Mouse (Mus musculus) lung, embryonic 15.5 days (tissue): Measurements from ENCODE around the gene Ccdc170. TPM values are rescaled to one million over a fixed set of nuclear protein-coding genes. Genes with fewer than 3 reads are reported as not detected.
"Not testable (repeated sequence)": the region's sequence is repeated elsewhere in the genome, so short reads cannot be mapped to it uniquely, and the experiment has no call there.

Experiments
- ATAC-seq: fragments of 200-750 bp; cut with Nextera tagmentation; 2 replicates; pipeline ENCODE4 v1.8.0; 2017; ENCODE audit warnings: moderate number of reproducible peaks, borderline replicate concordance; ENCODE audit not compliant: low FRiP score, low TSS enrichment; ENCODE audit errors: extremely low read depth
- H3K27ac ChIP-seq: fragments of 300-500 bp; sonication (generic); 2 replicates; pipeline ENCODE4 v1.5.1; 2015; ENCODE audit warnings: moderate library complexity, mild to moderate bottlenecking, inconsistent platforms
- H3K27me3 ChIP-seq: fragments of 300-500 bp; sonication (generic); 2 replicates; pipeline ENCODE4 v1.6.1; 2015; ENCODE audit warnings: inconsistent platforms
- H3K36me3 ChIP-seq: fragments of 300-500 bp; sonication (generic); 2 replicates; pipeline ENCODE4 v1.6.1; 2015; ENCODE audit warnings: inconsistent platforms
- H3K4me1 ChIP-seq: fragments of 300-500 bp; sonication (generic); 2 replicates; pipeline ENCODE4 v1.6.1; 2015; ENCODE audit warnings: inconsistent platforms
- H3K4me2 ChIP-seq: fragments of 300-500 bp; sonication (generic); 2 replicates; pipeline ENCODE4 v1.6.1; 2015; ENCODE audit warnings: inconsistent platforms, mild to moderate bottlenecking, moderate library complexity
- H3K4me3 ChIP-seq: fragments of 300-500 bp; sonication (generic); 2 replicates; pipeline ENCODE4 v1.5.1; 2015; ENCODE audit warnings: mild to moderate bottlenecking, inconsistent platforms
- H3K9ac ChIP-seq: fragments of 300-500 bp; sonication (generic); 2 replicates; pipeline ENCODE4 v1.6.1; 2015; ENCODE audit warnings: inconsistent platforms
- H3K9me3 ChIP-seq: fragments of 300-500 bp; sonication (generic); 2 replicates; pipeline ENCODE4 v1.6.1; 2016; ENCODE audit warnings: inconsistent platforms
- WGBS: fragments of 180-500 bp; shearing (Covaris S2); methylation state at CpG from one replicate; pipeline ENCODE4 v1.1.7; 2015; 5-methylcytosine and 5-hydroxymethylcytosine counted together
- polyA plus RNA-seq: library from polyadenylated mRNA; unstranded; fragments of >200 nt; fragmentation: Nextera tagmentation; extraction: Ambion mirVana; gene quantifications from 2 replicates; pipeline ENCODE4 v1.2.1, GENCODE M21; 2015

The Ccdc170 gene
- polyA plus RNA-seq = 0.24 and 0.39 TPM in 2 replicates

DNA sequence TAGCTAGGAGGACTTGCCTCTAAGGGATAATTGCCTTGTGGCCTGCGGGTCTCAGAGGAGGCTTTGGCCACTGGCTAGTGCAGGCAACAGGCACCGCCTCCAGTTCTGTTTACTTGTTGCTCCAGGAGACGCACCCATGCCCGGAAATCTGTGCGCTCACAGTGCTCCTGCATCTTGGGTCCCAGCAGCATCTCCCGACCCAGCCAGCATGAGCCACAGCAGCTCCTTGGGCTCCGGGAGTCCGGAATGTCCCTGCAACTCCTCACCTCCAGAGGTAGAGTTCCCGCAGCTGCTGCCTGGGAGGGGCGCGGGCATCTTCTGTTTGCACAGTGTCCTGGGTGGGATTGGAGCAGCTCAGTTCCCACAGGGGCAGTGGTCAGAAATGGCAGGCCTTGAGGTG lies at the start of gene Ccdc170:
Gene Ccdc170, plus strand, starts transcription at position 148 of the 400 bp plus-strand sequence.
- no peaks in the 10 kb centered on the region for H3K9me3 ChIP-seq
- no peak within 1 kb of the TSS for H3K9ac ChIP-seq
- 0 out of 2 replicates have a peak, but pooled peaks cover 9% of the 10 kb centered on the region for H3K4me1 ChIP-seq
- no peak within 1 kb of the TSS for H3K4me3 ChIP-seq
- no peak within 1 kb of the TSS for H3K4me2 ChIP-seq
- H3K36me3 ChIP-seq = no peaks in the 10 kb centered on the region
- no peak within 1 kb of the TSS for H3K27ac ChIP-seq
- whole genome bisulfite sequencing = 47% methylated on average over 11 of the region's 11 CpGs
- ATAC-seq = no peak
- no peaks in the 10 kb centered on the region for H3K27me3 ChIP-seq

DNA sequence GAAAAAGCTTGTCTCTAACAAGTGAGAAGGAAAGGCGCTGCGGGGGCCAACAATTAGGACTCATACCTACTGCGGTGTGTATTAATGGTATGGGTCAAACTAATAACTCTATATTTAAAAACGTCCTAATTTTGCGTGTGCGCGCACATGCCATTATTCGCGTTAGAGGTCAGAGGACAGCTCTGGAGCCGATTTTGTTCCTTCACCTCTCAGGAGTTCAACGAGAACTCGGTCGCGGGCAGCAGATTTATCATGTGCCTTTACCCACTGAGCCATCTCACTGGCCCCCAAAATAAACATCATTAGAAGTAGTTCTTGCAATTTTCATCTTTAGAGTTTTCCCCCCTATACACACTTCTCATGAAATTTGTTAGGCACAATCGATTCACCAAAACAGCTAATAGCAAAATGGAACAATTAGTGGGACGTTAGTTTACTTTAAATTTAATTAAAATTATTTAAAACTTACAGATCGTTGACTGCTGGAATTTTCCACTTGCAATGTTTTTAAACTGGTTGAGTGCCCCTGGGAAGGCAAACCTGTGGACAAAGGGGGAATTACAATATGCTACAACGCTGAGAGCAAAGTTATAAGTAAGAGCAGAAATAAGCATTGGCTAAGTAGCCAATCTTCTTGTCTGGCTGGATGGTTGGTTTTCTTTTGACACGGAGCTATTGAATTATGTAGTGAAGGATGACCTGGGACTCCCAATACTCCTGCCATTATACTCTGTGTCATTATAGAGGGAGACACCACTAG lies 49.1 kb upstream of the Ccdc170 start:
- H3K4me2 ChIP-seq = peak overlapping the region; percentile 68
- H3K9me3 ChIP-seq = no peaks in the 10 kb centered on the region
- H3K27ac ChIP-seq = peak overlapping the region; percentile 83
- H3K4me3 ChIP-seq = peak overlapping the region; percentile 62
- no peaks in the 10 kb centered on the region for H3K27me3 ChIP-seq
- peaks cover 5% of the 10 kb centered on the region; the same call in 1 of the 2 replicates for H3K36me3 ChIP-seq
- ATAC-seq = no peak; the same call in 1 of the 2 replicates
- H3K4me1 ChIP-seq = peaks cover 20% of the 10 kb centered on the region
- peak overlapping the region; percentile 62 for H3K9ac ChIP-seq
- 6% methylated on average over 19 of the region's 19 CpGs for WGBS

DNA sequence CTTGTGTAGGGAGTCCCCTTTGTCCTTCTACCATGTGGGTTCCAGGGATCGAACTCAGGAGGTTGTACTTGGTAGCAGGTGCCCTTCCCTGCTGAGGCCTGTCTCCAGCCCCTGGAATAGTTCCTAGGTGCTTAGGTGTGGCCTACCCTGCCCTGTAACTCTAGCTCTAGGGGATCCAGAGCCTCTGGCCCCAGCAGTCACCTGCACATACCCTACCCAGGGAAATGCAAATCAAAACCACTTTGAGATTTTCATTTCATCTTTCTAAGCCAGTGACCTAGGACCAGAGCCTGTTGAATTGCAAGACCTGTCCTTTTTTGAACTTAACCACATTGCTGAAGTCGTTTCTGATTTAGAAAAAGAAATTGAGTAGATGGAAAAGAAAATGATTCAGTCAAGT lies 48.4 kb upstream of the Ccdc170 start:
- ATAC-seq, H3K36me3 ChIP-seq, H3K9ac ChIP-seq, H3K9me3 ChIP-seq, H3K27me3 ChIP-seq, H3K27ac ChIP-seq: not testable (repeated sequence)
- Histone ChIP-seq H3K4me3 (0 out of 2 replicates have a peak overlapping the region, but pooled peaks have one; percentile 62), H3K4me2 (peak overlapping the region; percentile 68; the same call in 1 of the 2 replicates), H3K4me1 (peaks cover 20% of the 10 kb centered on the region)
- WGBS = 78% methylated on average over 2 of the region's 2 CpGs

DNA sequence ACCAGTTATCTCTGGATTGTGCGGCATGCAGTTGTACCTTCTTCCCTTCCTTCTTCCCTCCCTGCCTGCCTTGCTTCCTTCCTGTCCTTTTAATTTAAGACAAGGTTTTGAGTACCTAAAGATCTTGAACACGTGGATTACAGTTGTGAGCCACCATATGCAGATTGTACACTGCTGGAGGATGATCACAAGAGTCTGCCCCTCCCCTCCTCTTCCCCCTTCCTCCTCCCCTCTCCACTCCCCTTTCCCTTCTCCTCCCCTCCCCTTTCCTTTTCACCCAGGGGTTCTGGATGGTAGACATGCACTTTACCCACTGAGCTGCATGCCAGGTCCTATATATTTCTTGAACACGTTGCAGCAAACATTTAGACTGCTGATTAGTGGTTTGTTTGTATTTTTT lies 46.9 kb upstream of the Ccdc170 start:
- Histone ChIP-seq H3K9me3 (no peaks in the 10 kb centered on the region), H3K27me3 (no peaks in the 10 kb centered on the region), H3K36me3 (peaks cover 22% of the 10 kb centered on the region), H3K4me2 (no peak overlapping the region), H3K4me3 (no peak overlapping the region), H3K4me1 (peaks cover 19% of the 10 kb centered on the region), H3K9ac (no peak overlapping the region), H3K27ac (no peak overlapping the region)
- no peak for ATAC-seq
- whole genome bisulfite sequencing = 80% methylated on average over 3 of the region's 3 CpGs

DNA sequence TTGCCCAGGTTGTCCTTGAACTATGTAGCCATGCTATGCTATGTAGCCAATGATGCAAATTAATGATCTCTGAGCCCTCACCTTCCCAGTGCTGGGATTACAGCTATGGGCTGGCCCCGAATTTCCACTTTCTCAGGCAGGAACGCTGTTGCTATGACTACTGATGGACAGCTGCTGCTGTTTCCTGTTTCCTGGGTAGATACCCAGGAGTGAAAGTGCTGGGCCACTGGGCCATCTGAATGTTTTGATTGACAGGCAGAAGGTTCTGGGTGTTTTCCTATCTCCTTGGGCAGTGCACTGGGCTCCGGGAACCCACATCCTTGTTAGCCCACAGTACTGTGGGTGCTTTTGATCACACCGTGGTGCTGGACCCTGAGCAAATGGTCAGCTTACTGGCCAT lies 25.9 kb upstream of the Ccdc170 start:
- peaks cover 29% of the 10 kb centered on the region; the same call in 1 of the 2 replicates for H3K36me3 ChIP-seq
- no peaks in the 10 kb centered on the region for H3K9me3 ChIP-seq
- WGBS = 74% methylated on average over 4 of the region's 4 CpGs
- H3K4me3 ChIP-seq = no peak overlapping the region
- no peak overlapping the region for H3K4me2 ChIP-seq
- no peak overlapping the region for H3K27ac ChIP-seq
- no peak overlapping the region for H3K9ac ChIP-seq
- no peaks in the 10 kb centered on the region for H3K27me3 ChIP-seq
- H3K4me1 ChIP-seq = no peaks in the 10 kb centered on the region
- no peak for ATAC-seq

DNA sequence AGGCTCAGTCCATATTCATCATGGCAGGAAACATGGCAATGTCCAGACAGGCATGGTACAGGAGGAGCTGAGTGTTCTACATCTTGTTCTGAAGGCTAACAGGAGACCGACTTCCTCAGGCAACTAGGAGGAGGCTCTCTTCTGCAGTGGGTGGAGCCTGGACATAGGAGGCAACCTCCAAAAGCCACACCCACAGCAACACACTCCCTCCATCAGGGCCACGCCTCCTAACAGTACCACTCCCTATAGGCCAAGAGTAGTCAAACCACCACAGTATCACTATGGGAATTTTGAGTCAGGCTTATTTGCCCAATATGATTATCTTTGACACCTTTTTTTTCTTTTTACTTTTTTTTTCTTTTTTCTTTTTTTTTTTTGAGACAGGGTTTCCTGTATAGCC lies 22.1 kb upstream of the Ccdc170 start:
- no peak for ATAC-seq
- no peak overlapping the region for H3K9ac ChIP-seq
- H3K4me3 ChIP-seq = no peak overlapping the region
- H3K4me2 ChIP-seq = no peak overlapping the region
- H3K27me3 ChIP-seq = no peaks in the 10 kb centered on the region
- H3K4me1 ChIP-seq = no peaks in the 10 kb centered on the region
- no peak overlapping the region for H3K27ac ChIP-seq
- peaks cover 10% of the 10 kb centered on the region; the same call in 1 of the 2 replicates for H3K36me3 ChIP-seq
- 92% methylated on average over 2 of the region's 2 CpGs for WGBS
- H3K9me3 ChIP-seq = no peaks in the 10 kb centered on the region

DNA sequence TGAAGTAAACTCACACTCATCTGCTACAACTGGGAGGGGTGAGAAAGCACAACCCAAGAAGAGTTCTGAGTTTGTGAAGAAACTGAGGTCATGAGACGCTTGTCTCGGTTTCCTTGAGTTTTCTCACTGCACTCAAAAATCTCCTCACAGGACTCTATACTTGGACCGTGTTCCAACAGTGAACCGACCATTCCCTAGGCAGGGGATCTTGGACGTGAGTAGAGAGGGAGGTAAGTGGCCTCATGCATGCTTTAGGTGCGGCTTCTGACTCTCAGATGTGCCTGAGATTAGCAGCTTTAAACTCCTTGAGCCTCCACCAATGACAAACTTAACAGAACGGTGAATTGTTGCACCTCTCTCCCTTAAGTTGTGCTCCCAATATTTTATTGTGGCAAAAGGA lies 16.5 kb upstream of the Ccdc170 start:
- Histone ChIP-seq H3K27ac (no peak overlapping the region), H3K4me2 (no peak overlapping the region), H3K4me3 (no peak overlapping the region), H3K9me3 (no peaks in the 10 kb centered on the region), H3K9ac (no peak overlapping the region), H3K36me3 (no peaks in the 10 kb centered on the region), H3K4me1 (no peaks in the 10 kb centered on the region), H3K27me3 (no peaks in the 10 kb centered on the region)
- ATAC-seq = no peak
- WGBS = 55% methylated on average over 7 of the region's 7 CpGs

DNA sequence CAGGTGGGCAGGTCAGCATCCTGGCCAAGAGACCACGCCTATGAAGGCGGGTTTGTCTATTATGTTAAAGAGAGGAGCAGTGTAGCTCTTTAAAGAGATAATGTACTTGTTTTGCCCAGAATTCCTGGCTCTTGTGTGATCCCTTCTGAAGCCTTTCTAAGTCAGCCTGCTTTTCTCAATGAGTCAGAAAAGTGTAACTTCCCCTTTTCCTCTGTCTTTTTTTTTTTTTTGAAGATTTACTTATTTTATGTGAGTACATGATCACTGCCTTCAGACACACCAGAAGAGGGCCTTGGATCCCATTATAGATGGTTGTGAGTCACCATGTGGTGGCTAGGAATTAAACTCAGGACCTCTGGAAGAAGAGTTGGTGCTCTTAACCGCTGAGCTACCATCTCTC lies 12.9 kb upstream of the Ccdc170 start:
- Histone ChIP-seq H3K9me3 (no peaks in the 10 kb centered on the region), H3K9ac (no peak overlapping the region), H3K27me3 (no peaks in the 10 kb centered on the region), H3K4me1 (no peaks in the 10 kb centered on the region), H3K4me3 (no peak overlapping the region), H3K36me3 (no peaks in the 10 kb centered on the region), H3K4me2 (no peak overlapping the region), H3K27ac (no peak overlapping the region)
- no peak for ATAC-seq
- WGBS = 85% methylated on average over 3 of the region's 3 CpGs

DNA sequence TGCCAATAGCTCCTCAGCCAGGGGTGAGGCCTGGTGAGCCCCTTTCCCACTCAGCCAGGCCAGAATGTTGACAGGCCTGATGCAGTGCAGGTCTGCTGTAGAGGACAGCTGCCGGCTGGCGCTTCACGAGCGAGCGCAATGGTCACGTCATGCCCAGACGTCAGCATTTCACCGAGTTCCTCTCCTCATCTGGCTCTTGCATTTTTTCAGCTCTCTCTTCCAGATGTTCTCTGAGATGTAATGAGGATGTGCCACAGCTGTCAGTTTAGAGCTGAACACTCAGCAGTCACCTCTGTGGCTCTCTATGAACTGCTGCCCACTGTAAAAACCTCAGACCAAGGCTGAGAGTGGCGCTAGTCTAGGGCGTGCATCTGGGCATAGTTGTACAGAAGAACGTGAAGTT lies 8.7 kb upstream of the Ccdc170 start:
- WGBS = 48% methylated on average over 11 of the region's 11 CpGs

DNA sequence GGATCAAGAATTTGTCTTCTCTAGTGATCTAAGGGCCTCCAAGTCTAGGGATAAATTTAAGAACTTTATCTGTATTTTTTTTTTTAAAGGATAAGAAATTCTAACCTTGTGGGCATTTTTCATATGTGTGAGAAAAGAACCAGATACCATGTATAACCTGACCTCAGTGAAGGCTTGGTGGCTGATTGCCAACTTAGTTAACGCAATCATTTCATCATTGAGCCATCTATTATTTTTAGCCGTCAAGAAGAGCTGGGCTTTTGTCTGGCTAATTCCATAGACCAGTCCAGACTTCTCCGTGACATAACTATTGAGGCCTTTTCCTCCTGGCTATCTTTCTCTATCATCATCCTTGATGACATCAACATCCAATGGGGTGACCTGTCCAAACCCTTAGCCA lies 6.9 kb upstream of the Ccdc170 start:
- Histone ChIP-seq H3K9me3 (no peaks in the 10 kb centered on the region), H3K9ac (no peak overlapping the region), H3K4me3 (no peak overlapping the region), H3K27ac (no peak overlapping the region), H3K27me3 (no peaks in the 10 kb centered on the region), H3K4me2 (no peak overlapping the region), H3K36me3 (no peaks in the 10 kb centered on the region), H3K4me1 (0 out of 2 replicates have a peak, but pooled peaks cover 6% of the 10 kb centered on the region)
- ATAC-seq = no peak
- 68% methylated on average over 3 of the region's 3 CpGs for WGBS

More for the DNA sequence above, 8.7 kb upstream of the Ccdc170 start:
- ATAC-seq = peak; percentile 93
- peak overlapping the region; percentile 61 for H3K27ac ChIP-seq
- H3K9ac ChIP-seq = no peak overlapping the region
- H3K36me3 ChIP-seq = no peaks in the 10 kb centered on the region
- H3K4me1 ChIP-seq = no peaks in the 10 kb centered on the region
- no peak overlapping the region for H3K4me3 ChIP-seq
- H3K4me2 ChIP-seq = peak overlapping the region; percentile 35
- no peaks in the 10 kb centered on the region for H3K27me3 ChIP-seq
- H3K9me3 ChIP-seq = no peaks in the 10 kb centered on the region

DNA sequence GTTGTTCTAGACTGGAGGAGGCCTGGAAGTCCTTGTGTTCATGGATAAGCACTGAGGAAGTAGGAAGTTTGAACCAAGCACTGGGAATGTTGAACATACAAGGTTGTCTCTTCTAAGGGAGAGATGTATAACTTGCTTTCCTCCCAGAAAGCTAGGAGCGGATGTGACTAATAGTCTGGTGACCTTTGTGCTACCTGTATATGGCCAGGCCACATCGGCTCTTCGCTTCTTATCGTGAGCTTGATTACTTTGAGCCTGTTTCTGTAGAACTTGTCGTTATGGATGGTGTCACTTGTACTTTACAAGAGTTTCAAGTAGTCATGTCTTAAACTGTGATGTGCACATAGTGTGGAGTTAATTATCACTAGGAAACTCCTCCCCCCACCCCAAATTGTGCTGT lies 5.7 kb upstream of the Ccdc170 start:
- ATAC-seq = no peak
- Histone ChIP-seq H3K27ac (no peak overlapping the region), H3K4me1 (0 out of 2 replicates have a peak, but pooled peaks cover 9% of the 10 kb centered on the region), H3K36me3 (no peaks in the 10 kb centered on the region), H3K4me3 (no peak overlapping the region), H3K9ac (no peak overlapping the region), H3K4me2 (no peak overlapping the region), H3K9me3 (no peaks in the 10 kb centered on the region), H3K27me3 (no peaks in the 10 kb centered on the region)
- 80% methylated on average over 5 of the region's 5 CpGs for WGBS

DNA sequence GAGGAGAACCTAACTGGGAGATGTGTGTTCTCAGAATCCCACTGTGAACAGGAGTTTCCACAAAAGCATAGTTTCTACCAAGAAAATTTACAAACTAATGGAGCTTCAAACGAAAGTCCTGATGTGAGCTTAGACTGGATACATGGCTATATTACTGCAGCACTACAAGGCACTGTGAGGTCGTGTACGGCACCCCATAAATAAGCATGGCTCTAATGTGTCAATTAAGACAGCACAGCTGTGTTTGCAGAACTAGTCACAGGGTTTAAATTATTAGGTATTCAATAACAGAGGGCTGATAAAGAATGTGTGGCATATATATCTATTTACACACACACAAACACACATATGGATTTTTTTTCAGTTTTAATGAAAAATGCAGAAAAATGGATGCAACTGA lies 1.4 kb upstream of the Ccdc170 start:
- 33% methylated on average over 3 of the region's 3 CpGs for WGBS

More for the DNA sequence above, 1.4 kb upstream of the Ccdc170 start:
- Histone ChIP-seq H3K27me3 (no peaks in the 10 kb centered on the region), H3K9ac (no peak overlapping the region), H3K27ac (0 out of 2 replicates have a peak overlapping the region, but pooled peaks have one; percentile 4), H3K36me3 (no peaks in the 10 kb centered on the region), H3K4me2 (no peak overlapping the region), H3K4me1 (0 out of 2 replicates have a peak, but pooled peaks cover 9% of the 10 kb centered on the region), H3K4me3 (no peak overlapping the region), H3K9me3 (no peaks in the 10 kb centered on the region)
- ATAC-seq = peak; percentile 55; the same call in 1 of the 2 replicates
